Mouse (Mus musculus) left cerebral cortex, postnatal 25 days (tissue): ENCODE results near the gene Dpp6. TPM values are rescaled to one million over a fixed set of nuclear protein-coding genes. Genes with fewer than 3 reads are reported as not detected.

Experiments
- DNase-seq, 2 experiments: peaks; one replicate each; pipeline ENCODE4 v3.0.0; 2022; ENCODE audit warnings: low spot score in 2 of 2, mixed read lengths in 1 of 2
- intact Hi-C: fragments of 180-260 bp; cut with DNase I; formaldehyde crosslinking; loops from one replicate; pipeline ENCODE4 v1.15.1; 2025
- total RNA-seq, 2 experiments: library from RNA; stranded (reverse); gene quantifications; 2 replicates each; pipeline ENCODE4 v1.2.3; 2021

Dpp6 gene
- total RNA-seq, 2 experiments from 2014 or later, result 183 to 184 TPM

DNA sequence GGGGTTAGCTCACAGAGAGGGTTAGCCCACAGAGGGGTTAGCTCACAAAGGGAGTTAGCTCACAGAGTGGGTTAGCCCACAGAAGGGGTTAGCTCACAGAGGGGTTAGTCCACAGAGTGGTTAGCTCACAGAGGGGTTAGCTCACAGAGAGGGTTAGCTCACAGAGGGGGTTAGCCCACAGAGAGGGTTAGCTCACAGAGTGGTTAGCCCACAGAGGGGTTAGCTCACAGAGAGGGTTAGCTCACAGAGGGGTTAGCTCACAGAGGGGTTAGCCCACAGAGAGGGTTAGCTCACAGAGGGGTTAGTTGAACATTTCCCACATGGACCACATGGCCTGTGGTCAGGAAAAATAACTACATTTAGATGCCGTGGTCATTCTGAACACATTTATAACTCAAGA is 927.9 kb downstream of the Dpp6 start:
- intact Hi-C loops, result no loop called here
- no peak for DNase-seq

DNA sequence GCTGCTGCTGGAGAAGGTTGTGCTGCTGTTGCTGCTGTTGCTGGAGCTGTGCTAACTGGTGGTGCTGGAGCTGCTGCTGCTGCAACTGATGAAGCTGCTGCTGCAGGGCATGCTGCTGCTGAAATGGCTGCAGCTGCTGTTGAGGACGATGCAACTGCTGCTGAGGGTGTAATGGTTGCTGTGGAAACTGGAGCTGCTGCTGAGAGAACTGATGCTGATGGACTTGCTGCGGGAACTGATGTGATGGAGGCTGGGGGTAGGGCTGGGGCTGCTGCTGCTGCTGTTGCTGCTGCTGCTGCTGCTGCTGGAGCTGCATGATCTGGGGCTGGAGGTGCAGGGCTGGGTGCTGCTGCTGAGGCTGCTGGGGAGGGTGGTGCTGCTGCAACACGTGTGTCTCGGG is 948.8 kb downstream of the Dpp6 start:
- DNase-seq, result no peak
- intact Hi-C loops, result no loop called here

DNA sequence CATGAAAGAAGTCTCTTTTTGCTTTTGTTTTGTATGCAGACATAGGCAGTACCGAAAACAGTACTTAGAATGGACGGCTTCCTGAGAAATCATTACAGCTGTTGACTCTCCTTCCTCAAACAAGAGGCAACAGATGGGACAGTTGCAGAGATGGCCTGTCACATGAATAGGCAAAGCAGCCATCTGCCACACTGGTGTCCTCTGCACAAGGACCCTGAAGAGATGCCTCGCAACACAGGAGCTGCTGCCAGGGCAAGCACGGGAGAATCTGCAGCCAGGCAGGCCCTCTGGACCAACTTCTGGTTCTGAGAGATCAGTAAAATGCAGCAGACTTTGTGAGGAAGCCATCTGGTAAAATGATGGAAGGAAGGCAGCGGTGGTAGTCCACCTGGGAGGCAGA is 950.9 kb downstream of the Dpp6 start:
- intact Hi-C loops, result no loop called here
- no peak for DNase-seq
